Mouse (Mus musculus): ENCODE results near the gene Gusb. TPM values are rescaled to one million over a fixed set of nuclear protein-coding genes. Genes with fewer than 3 reads are reported as not detected.

The Gusb gene
- polyA plus RNA-seq, 1 experiment from 2014 or later, result 83.0 TPM

DNA sequence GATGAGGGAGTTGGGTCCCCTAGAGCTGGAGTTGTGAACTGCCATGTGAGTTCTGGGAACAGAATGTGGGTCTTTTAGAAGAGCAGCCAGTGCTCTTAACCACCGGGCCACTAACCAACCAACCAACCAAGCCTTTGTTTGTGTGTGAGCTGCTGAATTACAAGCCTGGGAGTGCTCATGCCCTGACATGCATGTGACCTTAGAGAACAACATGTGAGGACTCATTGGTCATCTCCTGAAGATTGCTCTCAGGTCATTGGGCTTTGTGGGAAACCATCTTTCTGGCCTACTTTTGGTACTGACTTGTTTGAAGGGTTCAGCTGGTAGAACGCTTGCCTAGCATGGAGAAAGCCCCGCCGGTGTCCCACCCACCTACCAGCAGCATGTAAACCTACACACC lies 6.9 kb upstream of the Gusb start:
- H3K27me3 ChIP-seq (ENCODE audit: insufficient read depth, low read length), result no peaks in the 10 kb centered on the region
- H3K4me3 ChIP-seq (ENCODE audit: low read depth, low read length), result no peak overlapping the region
- no peak overlapping the region for H3K27ac ChIP-seq (ENCODE audit: low read depth)
- no peak for TF ChIP-seq CTCF (IDR thresholded peaks at IDR 0.05; ENCODE audit: low read depth)
- H3K9me3 ChIP-seq (ENCODE audit: low read depth, low read length), result peaks cover 5% of the 10 kb centered on the region; the same call in 1 of the 2 replicates
- DNase-seq, result no peak
- WGBS, result 95% methylated on average over 4 of the region's 4 CpGs
- H3K4me2 ChIP-seq, result no peak overlapping the region
- H3K9ac ChIP-seq, result no peak overlapping the region
- H3K36me3 ChIP-seq (ENCODE audit: insufficient read depth), result no peaks in the 10 kb centered on the region
- H3K4me1 ChIP-seq (ENCODE audit: insufficient read depth), result no peaks in the 10 kb centered on the region
- no peak for ATAC-seq (ENCODE audit: insufficient read depth)

- H3K36me3 ChIP-seq (ENCODE audit: insufficient read depth), result no peaks in the 10 kb centered on the region
- H3K4me1 ChIP-seq (ENCODE audit: insufficient read depth), result 0 out of 2 replicates have a peak, but pooled peaks cover 4% of the 10 kb centered on the region
- H3K27me3 ChIP-seq (ENCODE audit: insufficient read depth, low read length), result no peaks in the 10 kb centered on the region
- no peak overlapping the region for H3K4me2 ChIP-seq
- peaks cover 5% of the 10 kb centered on the region; the same call in 1 of the 2 replicates for H3K9me3 ChIP-seq (ENCODE audit: low read depth, low read length)
- ATAC-seq (ENCODE audit: insufficient read depth), result no peak
- TF ChIP-seq CTCF (IDR thresholded peaks at IDR 0.05; ENCODE audit: low read depth), result no peak
- 79% methylated on average over 6 of the region's 6 CpGs for WGBS
- H3K4me3 ChIP-seq (ENCODE audit: low read depth, low read length), result no peak overlapping the region
- no peak for DNase-seq
- H3K9ac ChIP-seq, result no peak overlapping the region
- H3K27ac ChIP-seq (ENCODE audit: low read depth), result no peak overlapping the region
These were observed 5.3 kb upstream of the Gusb start for GRCm38 (mm10) chr5:130008034-130008590.

- peaks cover 5% of the 10 kb centered on the region; the same call in 1 of the 2 replicates for H3K9me3 ChIP-seq (ENCODE audit: low read depth, low read length)
- 0 out of 2 replicates have a peak, but pooled peaks cover 5% of the 10 kb centered on the region for H3K4me1 ChIP-seq (ENCODE audit: insufficient read depth)
- peak; percentile 16 for DNase-seq
- no peak for ATAC-seq (ENCODE audit: insufficient read depth)
- peak; percentile 50 for TF ChIP-seq CTCF (IDR thresholded peaks at IDR 0.05; ENCODE audit: low read depth)
- 87% methylated on average over 1 of the region's 1 CpGs for WGBS
- H3K9ac ChIP-seq, result no peak overlapping the region
- H3K27me3 ChIP-seq (ENCODE audit: insufficient read depth, low read length), result no peaks in the 10 kb centered on the region
- no peak overlapping the region for H3K4me3 ChIP-seq (ENCODE audit: low read depth, low read length)
- no peak overlapping the region for H3K4me2 ChIP-seq
- no peak overlapping the region for H3K27ac ChIP-seq (ENCODE audit: low read depth)
- no peaks in the 10 kb centered on the region for H3K36me3 ChIP-seq (ENCODE audit: insufficient read depth)
These were observed 4.5 kb upstream of the Gusb start for GRCm38 (mm10) chr5:130007344-130007743.

DNA sequence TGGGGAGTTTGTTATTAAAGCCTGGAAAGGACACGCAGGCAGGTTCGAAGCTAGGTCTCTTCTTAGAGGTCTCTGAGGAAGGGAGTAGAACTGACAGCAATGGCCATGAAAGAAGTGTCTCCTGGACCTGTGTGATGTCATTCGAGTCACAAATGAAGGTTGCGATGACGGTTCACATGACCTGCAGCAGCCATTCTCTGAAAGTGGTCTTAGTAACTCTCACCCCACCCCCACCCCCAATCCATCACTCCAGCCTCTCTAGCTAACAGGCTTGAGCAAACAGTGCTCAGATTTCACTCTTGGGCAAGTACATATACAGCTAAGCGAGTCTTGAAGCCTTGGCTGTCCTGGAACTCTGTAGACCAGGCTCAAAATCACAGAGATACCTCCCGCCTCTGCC lies 380 bp upstream of the Gusb start:
- Histone ChIP-seq H3K9ac (peak overlapping the region; percentile 77), H3K27me3 (ENCODE audit: insufficient read depth, low read length) (no peaks in the 10 kb centered on the region), H3K27ac (ENCODE audit: low read depth) (peak overlapping the region; percentile 84), H3K4me3 (ENCODE audit: low read depth, low read length) (peak overlapping the region; percentile 61), H3K4me1 (ENCODE audit: insufficient read depth) (peaks cover 9% of the 10 kb centered on the region; the same call in 1 of the 2 replicates), H3K4me2 (peak overlapping the region; percentile 76), H3K36me3 (ENCODE audit: insufficient read depth) (no peaks in the 10 kb centered on the region; the same call in 1 of the 2 replicates), H3K9me3 (ENCODE audit: low read depth, low read length) (no peaks in the 10 kb centered on the region)
- ATAC-seq (ENCODE audit: insufficient read depth) (peak; percentile 43), DNase-seq (peak; percentile 53)
- WGBS, result 17% methylated on average over 7 of the region's 7 CpGs
- TF ChIP-seq CTCF (IDR thresholded peaks at IDR 0.05; ENCODE audit: low read depth), result no peak

- ATAC-seq (ENCODE audit: insufficient read depth) (no peak), DNase-seq (no peak)
- peak overlapping the region; percentile 61 for H3K4me3 ChIP-seq (ENCODE audit: low read depth, low read length)
- TF ChIP-seq CTCF (IDR thresholded peaks at IDR 0.05; ENCODE audit: low read depth), result no peak
- peaks cover 12% of the 10 kb centered on the region; the same call in 1 of the 2 replicates for H3K36me3 ChIP-seq (ENCODE audit: insufficient read depth)
- peak overlapping the region; percentile 76 for H3K4me2 ChIP-seq
- no peaks in the 10 kb centered on the region for H3K27me3 ChIP-seq (ENCODE audit: insufficient read depth, low read length)
- H3K4me1 ChIP-seq (ENCODE audit: insufficient read depth), result peaks cover 9% of the 10 kb centered on the region; the same call in 1 of the 2 replicates
- H3K9ac ChIP-seq, result peak overlapping the region; percentile 77; the same call in 1 of the 2 replicates
- 47% methylated on average over 5 of the region's 5 CpGs for WGBS
- no peak overlapping the region for H3K27ac ChIP-seq (ENCODE audit: low read depth)
- no peaks in the 10 kb centered on the region for H3K9me3 ChIP-seq (ENCODE audit: low read depth, low read length)
These were observed 1.4 kb downstream of the Gusb start for GRCm38 (mm10) chr5:130001356-130001987.

DNA sequence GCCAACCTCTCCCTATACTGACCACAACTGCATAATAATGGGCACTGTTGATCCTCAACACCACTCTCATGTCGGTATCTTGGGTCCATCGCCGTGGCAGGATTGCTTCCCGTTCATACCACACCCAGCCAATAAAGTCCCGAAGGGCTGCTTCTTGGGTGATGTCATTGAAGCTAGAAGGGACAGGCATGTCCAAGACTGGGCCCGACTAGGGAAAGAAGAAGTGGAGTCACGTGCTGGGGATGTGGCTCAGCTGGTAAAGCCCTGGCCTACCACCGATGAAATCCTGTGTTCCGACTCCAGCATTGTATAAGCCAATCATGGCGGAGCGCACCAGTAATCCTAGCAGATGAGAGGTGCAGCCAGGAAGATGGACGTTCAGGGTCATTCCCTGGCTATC lies 2.1 kb downstream of the Gusb start:
- no peaks in the 10 kb centered on the region for H3K9me3 ChIP-seq (ENCODE audit: low read depth, low read length)
- DNase-seq (peak; percentile 19), ATAC-seq (ENCODE audit: insufficient read depth) (no peak)
- H3K9ac ChIP-seq, result no peak overlapping the region
- H3K27me3 ChIP-seq (ENCODE audit: insufficient read depth, low read length), result no peaks in the 10 kb centered on the region
- peaks cover 9% of the 10 kb centered on the region; the same call in 1 of the 2 replicates for H3K4me1 ChIP-seq (ENCODE audit: insufficient read depth)
- H3K4me2 ChIP-seq, result 0 out of 2 replicates have a peak overlapping the region, but pooled peaks have one; percentile 76
- peaks cover 19% of the 10 kb centered on the region; the same call in 1 of the 2 replicates for H3K36me3 ChIP-seq (ENCODE audit: insufficient read depth)
- 84% methylated on average over 12 of the region's 12 CpGs for WGBS
- no peak overlapping the region for H3K4me3 ChIP-seq (ENCODE audit: low read depth, low read length)
- H3K27ac ChIP-seq (ENCODE audit: low read depth), result no peak overlapping the region
- TF ChIP-seq CTCF (IDR thresholded peaks at IDR 0.05; ENCODE audit: low read depth), result no peak

DNA sequence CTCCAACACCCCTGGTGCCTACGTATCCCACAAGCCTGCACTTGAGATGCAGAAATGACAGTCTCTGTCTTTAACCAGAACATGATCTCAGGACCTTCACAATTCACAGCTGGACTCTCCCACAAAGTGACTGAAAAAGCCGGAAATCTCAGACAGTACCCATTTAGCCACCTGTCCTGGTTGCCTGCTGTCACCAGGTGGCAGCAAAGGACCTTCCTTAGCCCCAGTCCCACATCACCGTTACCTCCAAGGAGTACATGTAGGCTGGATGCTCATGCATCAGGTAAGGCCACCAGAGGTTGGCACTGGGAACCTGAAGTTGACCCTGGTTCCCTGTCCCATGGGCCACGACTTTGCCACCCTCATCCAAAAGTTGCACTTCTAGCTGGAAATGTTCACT lies 3.8 kb downstream of the Gusb start:
- H3K4me2 ChIP-seq, result no peak overlapping the region
- H3K36me3 ChIP-seq (ENCODE audit: insufficient read depth), result peaks cover 23% of the 10 kb centered on the region; the same call in 1 of the 2 replicates
- H3K4me3 ChIP-seq (ENCODE audit: low read depth, low read length), result no peak overlapping the region
- peak; percentile 76 for DNase-seq
- H3K4me1 ChIP-seq (ENCODE audit: insufficient read depth), result peaks cover 9% of the 10 kb centered on the region; the same call in 1 of the 2 replicates
- H3K27ac ChIP-seq (ENCODE audit: low read depth), result no peak overlapping the region
- no peaks in the 10 kb centered on the region for H3K9me3 ChIP-seq (ENCODE audit: low read depth, low read length)
- peak; percentile 87 for TF ChIP-seq CTCF (IDR thresholded peaks at IDR 0.05; ENCODE audit: low read depth)
- no peak for ATAC-seq (ENCODE audit: insufficient read depth)
- no peaks in the 10 kb centered on the region for H3K27me3 ChIP-seq (ENCODE audit: insufficient read depth, low read length)
- 23% methylated on average over 4 of the region's 4 CpGs for WGBS
- no peak overlapping the region for H3K9ac ChIP-seq

Measured in lung, embryonic 14.5 days (tissue).